Mouse (Mus musculus): Measurements from ENCODE around the gene Hras. TPM values are rescaled to one million over a fixed set of nuclear protein-coding genes. Genes with fewer than 3 reads are reported as not detected.

Hras gene
- polyA plus RNA-seq, 1 experiment, result 181 TPM

DNA sequence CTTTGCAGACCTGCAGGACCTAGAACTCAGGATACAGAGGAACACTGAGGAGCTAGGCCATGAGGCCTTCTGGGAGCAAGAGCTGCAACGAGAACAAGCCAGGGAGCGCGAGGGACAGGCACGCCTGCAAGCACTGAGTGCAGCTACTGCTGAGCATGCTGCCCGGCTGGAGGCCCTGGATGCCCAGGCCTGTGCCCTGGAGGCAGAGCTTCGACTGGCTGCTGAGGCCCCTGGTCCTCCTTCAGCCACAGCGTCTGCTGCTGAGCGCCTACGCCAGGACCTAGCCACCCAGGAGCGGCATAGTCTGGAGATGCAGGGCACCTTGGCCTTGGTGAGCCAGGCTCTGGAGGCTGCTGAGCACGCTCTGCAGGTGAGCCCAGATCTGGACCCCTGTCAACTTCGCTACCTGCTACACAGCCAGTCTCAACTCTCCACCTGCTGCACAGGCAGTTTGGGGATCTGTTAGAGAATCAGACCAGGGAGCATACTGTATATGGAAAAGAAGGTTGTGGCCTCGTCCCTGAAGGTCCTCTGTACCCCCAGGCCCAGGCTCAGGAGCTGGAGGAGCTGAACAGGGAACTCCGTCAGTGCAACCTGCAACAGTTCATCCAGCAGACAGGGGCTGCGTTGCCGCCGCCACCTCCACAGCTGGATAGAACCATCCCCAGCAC is 23.7 kb upstream of the Hras start:
- Histone ChIP-seq H3K79me2 (ENCODE audit: control insufficient read depth, insufficient read depth) (no peaks in the 10 kb centered on the region), H3ac (ENCODE audit: control insufficient read depth, insufficient read length, low read depth) (no peak overlapping the region), H3K4me3 (ENCODE audit: insufficient read depth, poor library complexity, severe bottlenecking) (no peak overlapping the region), H3K79me3 (ENCODE audit: low read depth) (no peaks in the 10 kb centered on the region), H3K36me3 (ENCODE audit: control insufficient read depth, insufficient read depth) (no peaks in the 10 kb centered on the region), H3K27me3 (ENCODE audit: control insufficient read depth, insufficient read depth, insufficient read length) (peaks cover 16% of the 10 kb centered on the region)
- TF ChIP-seq FOSL1 (IDR thresholded peaks at IDR 0.05; ENCODE audit: insufficient read depth, low read length, poor library complexity, severe bottlenecking) (no peak), USF1 (IDR thresholded peaks at IDR 0.05; ENCODE audit: low read depth) (no peak), CTCF (IDR thresholded peaks at IDR 0.05; ENCODE audit: control insufficient read depth, insufficient read depth, insufficient read length) (no peak), MAX (IDR thresholded peaks at IDR 0.05) (no peak), MYOG (IDR thresholded peaks at IDR 0.05; ENCODE audit: control insufficient read depth, extremely low read depth, insufficient read length) (no peak), CEBPB (IDR thresholded peaks at IDR 0.05; ENCODE audit: low read depth) (no peak), MYOD1 (IDR thresholded peaks at IDR 0.05; ENCODE audit: control insufficient read depth, insufficient read length, low read depth) (no peak)

DNA sequence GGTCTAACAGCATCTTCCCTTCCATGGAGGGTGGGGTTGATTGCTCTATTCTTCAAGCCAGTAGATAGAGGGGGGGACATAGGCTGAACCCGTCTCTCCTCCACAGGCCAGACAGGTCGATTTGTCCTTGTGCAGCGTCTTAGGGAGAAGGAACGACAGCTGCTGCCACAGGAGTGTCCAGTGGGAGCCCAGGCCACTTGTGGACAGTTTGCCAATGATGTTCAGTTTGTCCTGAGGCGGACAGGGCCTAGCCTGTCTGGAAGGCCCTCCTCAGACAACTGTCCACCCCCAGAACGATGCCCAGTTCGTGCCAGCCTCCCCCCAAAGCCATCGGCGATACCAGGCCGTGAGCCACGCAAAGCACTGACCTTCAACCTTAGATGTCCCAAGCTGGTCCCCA is 23.1 kb upstream of the Hras start:
- Histone ChIP-seq H3K79me3 (ENCODE audit: low read depth) (no peaks in the 10 kb centered on the region), H3K36me3 (ENCODE audit: control insufficient read depth, insufficient read depth) (no peaks in the 10 kb centered on the region), H3K27me3 (ENCODE audit: control insufficient read depth, insufficient read depth, insufficient read length) (peaks cover 21% of the 10 kb centered on the region), H3ac (ENCODE audit: control insufficient read depth, insufficient read length, low read depth) (no peak overlapping the region), H3K79me2 (ENCODE audit: control insufficient read depth, insufficient read depth) (no peaks in the 10 kb centered on the region), H3K4me3 (ENCODE audit: insufficient read depth, poor library complexity, severe bottlenecking) (no peak overlapping the region)
- TF ChIP-seq MAX (IDR thresholded peaks at IDR 0.05), result no peak
- no peak for TF ChIP-seq FOSL1 (IDR thresholded peaks at IDR 0.05; ENCODE audit: insufficient read depth, low read length, poor library complexity, severe bottlenecking)
- TF ChIP-seq USF1 (IDR thresholded peaks at IDR 0.05; ENCODE audit: low read depth), result no peak
- no peak for TF ChIP-seq CTCF (IDR thresholded peaks at IDR 0.05; ENCODE audit: control insufficient read depth, insufficient read depth, insufficient read length)
- TF ChIP-seq CEBPB (IDR thresholded peaks at IDR 0.05; ENCODE audit: low read depth), result no peak
- TF ChIP-seq MYOD1 (IDR thresholded peaks at IDR 0.05; ENCODE audit: control insufficient read depth, insufficient read length, low read depth), result no peak
- TF ChIP-seq MYOG (IDR thresholded peaks at IDR 0.05; ENCODE audit: control insufficient read depth, extremely low read depth, insufficient read length), result no peak

DNA sequence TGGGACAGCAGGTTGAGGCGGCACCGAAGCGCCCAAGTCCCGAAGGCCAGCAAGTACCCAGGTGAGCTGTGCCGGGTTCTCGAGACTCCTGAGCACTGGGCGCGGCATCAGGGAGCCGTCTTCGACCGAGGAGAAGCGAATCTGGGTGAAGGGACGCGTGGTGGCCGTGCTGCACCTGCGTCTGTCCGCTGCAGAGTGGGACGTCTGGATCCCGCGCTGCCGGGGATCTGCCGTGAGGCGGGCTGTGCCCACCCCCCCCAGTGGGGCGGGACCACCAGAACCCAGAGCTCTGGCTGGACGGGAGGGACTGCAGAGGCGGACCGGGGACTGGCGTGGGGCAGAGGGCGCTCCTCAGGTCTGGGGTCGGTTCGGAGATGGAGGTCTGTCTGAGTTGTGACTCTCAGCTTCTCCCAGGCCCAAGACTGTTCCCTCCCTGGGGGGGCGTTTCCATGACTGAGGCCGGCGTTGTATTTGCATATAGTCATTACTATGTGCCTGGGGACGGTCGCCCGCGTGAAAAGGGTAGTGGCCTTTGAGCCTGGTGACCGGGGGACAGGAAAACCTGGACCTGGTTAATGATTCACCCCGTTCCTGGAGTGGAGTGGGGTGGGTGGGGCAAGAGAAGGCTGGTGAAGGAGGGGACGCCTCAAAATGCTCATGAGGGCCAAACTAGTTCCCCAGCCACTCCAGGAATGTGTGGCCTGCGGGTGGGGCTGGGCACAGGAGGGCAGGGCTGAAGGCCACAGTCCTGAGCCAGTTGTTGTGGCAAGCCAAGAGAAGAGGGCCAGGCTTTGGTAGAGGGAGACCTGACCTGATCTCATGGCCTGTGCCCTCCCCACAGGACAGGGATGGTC is 22.3 kb upstream of the Hras start:
- TF ChIP-seq CEBPB (IDR thresholded peaks at IDR 0.05; ENCODE audit: low read depth) (no peak), MYOG (IDR thresholded peaks at IDR 0.05; ENCODE audit: control insufficient read depth, extremely low read depth, insufficient read length) (no peak), MYOD1 (IDR thresholded peaks at IDR 0.05; ENCODE audit: control insufficient read depth, insufficient read length, low read depth) (no peak), CTCF (IDR thresholded peaks at IDR 0.05; ENCODE audit: control insufficient read depth, insufficient read depth, insufficient read length) (no peak), USF1 (IDR thresholded peaks at IDR 0.05; ENCODE audit: low read depth) (no peak), FOSL1 (IDR thresholded peaks at IDR 0.05; ENCODE audit: insufficient read depth, low read length, poor library complexity, severe bottlenecking) (no peak), MAX (IDR thresholded peaks at IDR 0.05) (no peak)
- Histone ChIP-seq H3K27me3 (ENCODE audit: control insufficient read depth, insufficient read depth, insufficient read length) (peaks cover 29% of the 10 kb centered on the region), H3K36me3 (ENCODE audit: control insufficient read depth, insufficient read depth) (no peaks in the 10 kb centered on the region), H3K79me3 (ENCODE audit: low read depth) (no peaks in the 10 kb centered on the region), H3K4me3 (ENCODE audit: insufficient read depth, poor library complexity, severe bottlenecking) (peak overlapping the region; percentile 34), H3ac (ENCODE audit: control insufficient read depth, insufficient read length, low read depth) (peak overlapping the region; percentile 69), H3K79me2 (ENCODE audit: control insufficient read depth, insufficient read depth) (no peaks in the 10 kb centered on the region)

DNA sequence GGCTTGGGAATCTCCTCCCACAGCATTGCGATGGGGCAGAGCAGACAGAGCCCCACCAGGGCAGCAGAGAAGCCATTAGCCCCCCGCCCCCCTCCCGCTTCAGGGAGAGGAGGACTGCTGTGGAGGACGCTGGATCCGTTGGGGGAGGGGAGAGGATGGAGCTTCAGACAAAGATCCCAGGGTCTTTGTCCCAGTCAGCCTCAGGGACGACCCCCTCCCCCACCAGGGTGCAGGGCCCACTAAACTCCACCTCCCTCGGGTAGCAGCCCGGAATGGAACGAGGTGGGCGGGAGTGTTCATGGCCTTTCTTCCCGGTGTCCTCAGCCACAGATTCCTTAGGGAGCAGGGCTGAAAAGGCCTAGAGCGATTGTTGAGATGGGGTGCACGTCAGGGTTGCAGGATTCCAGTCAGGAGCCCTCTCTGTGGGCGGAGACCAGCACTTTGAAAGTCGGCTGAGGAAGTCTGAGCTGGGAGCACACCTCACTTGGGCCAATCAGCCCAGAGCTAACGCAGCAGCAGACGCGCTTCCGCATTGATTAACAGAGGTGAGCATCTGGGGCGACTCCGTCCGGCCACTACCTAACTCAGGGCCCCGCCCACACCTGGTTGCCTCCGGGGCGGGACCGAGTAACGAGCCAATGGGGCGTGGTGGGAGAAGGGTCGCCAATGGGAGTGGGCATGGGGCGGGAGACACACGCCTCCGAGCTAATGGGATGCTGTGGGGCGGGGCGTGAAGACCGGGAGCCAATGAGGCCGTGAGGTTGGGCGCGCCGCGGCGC is 21.5 kb upstream of the Hras start, which contains the start of gene Rassf7:
TSS of gene Rassf7 (plus strand) at position 760 of the 779 bp plus-strand sequence.
- no peaks in the 10 kb centered on the region for H3K79me3 ChIP-seq (ENCODE audit: low read depth)
- peak within 1 kb of the TSS; percentile 69 for H3ac ChIP-seq (ENCODE audit: control insufficient read depth, insufficient read length, low read depth)
- H3K79me2 ChIP-seq (ENCODE audit: control insufficient read depth, insufficient read depth), result no peaks in the 10 kb centered on the region
- no peaks in the 10 kb centered on the region for H3K36me3 ChIP-seq (ENCODE audit: control insufficient read depth, insufficient read depth)
- TF ChIP-seq FOSL1 (IDR thresholded peaks at IDR 0.05; ENCODE audit: insufficient read depth, low read length, poor library complexity, severe bottlenecking), result no peak
- no peak for TF ChIP-seq MAX (IDR thresholded peaks at IDR 0.05)
- no peak for TF ChIP-seq USF1 (IDR thresholded peaks at IDR 0.05; ENCODE audit: low read depth)
- TF ChIP-seq MYOG (IDR thresholded peaks at IDR 0.05; ENCODE audit: control insufficient read depth, extremely low read depth, insufficient read length), result no peak
- no peak for TF ChIP-seq MYOD1 (IDR thresholded peaks at IDR 0.05; ENCODE audit: control insufficient read depth, insufficient read length, low read depth)
- TF ChIP-seq CTCF (IDR thresholded peaks at IDR 0.05; ENCODE audit: control insufficient read depth, insufficient read depth, insufficient read length), result no peak
- TF ChIP-seq CEBPB (IDR thresholded peaks at IDR 0.05; ENCODE audit: low read depth), result no peak
- peak within 1 kb of the TSS; percentile 34 for H3K4me3 ChIP-seq (ENCODE audit: insufficient read depth, poor library complexity, severe bottlenecking)
- H3K27me3 ChIP-seq (ENCODE audit: control insufficient read depth, insufficient read depth, insufficient read length), result peaks cover 37% of the 10 kb centered on the region

DNA sequence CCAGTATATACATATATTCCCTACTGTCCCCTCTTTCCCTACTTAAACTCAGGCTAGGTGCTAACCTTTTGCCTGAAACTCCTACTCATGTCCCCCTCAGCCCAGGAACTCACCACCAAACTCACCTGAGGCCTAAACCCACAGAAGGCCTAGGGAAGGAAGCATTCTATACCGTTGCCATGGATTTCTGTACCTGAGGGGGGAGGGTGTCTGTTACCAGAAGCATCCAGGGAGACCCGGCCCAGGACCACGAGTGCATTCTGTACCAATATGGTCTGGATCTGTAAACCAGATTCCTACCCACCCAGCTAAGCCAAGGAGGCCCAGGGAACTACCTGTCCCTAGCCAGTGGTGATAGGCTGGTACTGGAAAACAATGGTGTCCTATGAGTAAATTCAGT is 20.5 kb upstream of the Hras start:
- H3K79me3 ChIP-seq (ENCODE audit: low read depth), result no peaks in the 10 kb centered on the region
- no peak overlapping the region for H3K4me3 ChIP-seq (ENCODE audit: insufficient read depth, poor library complexity, severe bottlenecking)
- no peak overlapping the region for H3ac ChIP-seq (ENCODE audit: control insufficient read depth, insufficient read length, low read depth)
- H3K79me2 ChIP-seq (ENCODE audit: control insufficient read depth, insufficient read depth), result no peaks in the 10 kb centered on the region
- no peaks in the 10 kb centered on the region for H3K36me3 ChIP-seq (ENCODE audit: control insufficient read depth, insufficient read depth)
- H3K27me3 ChIP-seq (ENCODE audit: control insufficient read depth, insufficient read depth, insufficient read length), result peaks cover 46% of the 10 kb centered on the region
- TF ChIP-seq CEBPB (IDR thresholded peaks at IDR 0.05; ENCODE audit: low read depth) (no peak), USF1 (IDR thresholded peaks at IDR 0.05; ENCODE audit: low read depth) (no peak), MAX (IDR thresholded peaks at IDR 0.05) (no peak), MYOG (IDR thresholded peaks at IDR 0.05; ENCODE audit: control insufficient read depth, extremely low read depth, insufficient read length) (no peak), MYOD1 (IDR thresholded peaks at IDR 0.05; ENCODE audit: control insufficient read depth, insufficient read length, low read depth) (no peak), FOSL1 (IDR thresholded peaks at IDR 0.05; ENCODE audit: insufficient read depth, low read length, poor library complexity, severe bottlenecking) (no peak), CTCF (IDR thresholded peaks at IDR 0.05; ENCODE audit: control insufficient read depth, insufficient read depth, insufficient read length) (no peak)
